Mouse (Mus musculus): ENCODE results near the gene Gsx2. TPM values are rescaled to one million over a fixed set of nuclear protein-coding genes. Genes with fewer than 3 reads are reported as not detected.

Gene Gsx2
- polyA plus RNA-seq (2015; fragmentation: Nextera tagmentation; extraction: Ambion mirVana) = 1.2 and 1.7 TPM in 2 replicates

- Histone ChIP-seq H3K27ac (replicated peaks) (no peak within 1 kb of the TSS), H3K9me3 (no peaks in the 10 kb centered on the region), H3K4me3 (peak within 1 kb of the TSS; percentile 41), H3K27me3 (peaks cover 96% of the 10 kb centered on the region), H3K4me2 (peak within 1 kb of the TSS; percentile 67), H3K4me1 (replicated peaks) (peaks cover 68% of the 10 kb centered on the region), H3K9ac (peak within 1 kb of the TSS; percentile 52), H3K36me3 (no peaks in the 10 kb centered on the region)
- peak; percentile 58 for ATAC-seq (ENCODE audit: low read depth)
- WGBS = 0% methylated on average over 40 of the region's 41 CpGs
Measured at GRCm38 (mm10) chr5:75075383-75075941, at the start of gene Gsx2. TSS of gene Gsx2 (plus strand) at chr5:75075601.

- Histone ChIP-seq H3K27ac (replicated peaks) (no peak overlapping the region), H3K9me3 (no peaks in the 10 kb centered on the region), H3K27me3 (no peaks in the 10 kb centered on the region), H3K9ac (no peak overlapping the region), H3K36me3 (peaks cover 6% of the 10 kb centered on the region; the same call in 1 of the 2 replicates), H3K4me1 (replicated peaks) (peaks cover 9% of the 10 kb centered on the region), H3K4me3 (no peak overlapping the region), H3K4me2 (no peak overlapping the region)
- 94% methylated on average over 3 of the region's 3 CpGs for WGBS
- ATAC-seq (ENCODE audit: low read depth) = no peak
Measured at GRCm38 (mm10) chr5:75035475-75035874, 39.9 kb upstream of the Gsx2 start.

GRCm38 (mm10) chr5:75039307-75039706 lies 36.1 kb upstream of the Gsx2 start:
- WGBS = 94% methylated on average over 1 of the region's 1 CpGs
- H3K4me1 ChIP-seq (replicated peaks) = peaks cover 29% of the 10 kb centered on the region

DNA sequence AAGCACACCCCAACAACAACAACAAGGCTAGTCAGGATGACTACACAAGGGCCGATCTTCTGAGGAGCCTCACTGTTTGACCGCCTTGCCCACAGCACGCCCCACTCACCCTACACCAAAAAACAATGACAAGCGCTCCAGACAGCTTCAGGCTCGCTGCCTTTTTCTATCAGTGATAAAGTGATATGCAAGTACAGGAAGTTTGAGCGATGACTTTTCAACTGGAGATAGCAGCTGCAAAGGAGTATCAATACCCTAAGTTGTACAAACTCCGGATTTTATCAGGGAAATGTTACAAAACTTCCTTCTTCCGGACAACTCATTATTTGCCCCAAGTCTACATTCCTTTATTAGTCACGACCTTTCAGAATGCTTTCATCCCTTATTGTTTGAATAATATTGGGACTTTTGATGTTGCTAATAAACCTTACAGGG lies 32.4 kb upstream of the Gsx2 start:
- 51% methylated on average over 9 of the region's 9 CpGs for WGBS

More at GRCm38 (mm10) chr5:75039307-75039706, 36.1 kb upstream of the Gsx2 start:
- Histone ChIP-seq H3K9ac (no peak overlapping the region), H3K9me3 (no peaks in the 10 kb centered on the region), H3K27ac (replicated peaks) (no peak overlapping the region), H3K4me2 (no peak overlapping the region), H3K27me3 (no peaks in the 10 kb centered on the region), H3K4me3 (no peak overlapping the region), H3K36me3 (no peaks in the 10 kb centered on the region)
- no peak for ATAC-seq (ENCODE audit: low read depth)

DNA sequence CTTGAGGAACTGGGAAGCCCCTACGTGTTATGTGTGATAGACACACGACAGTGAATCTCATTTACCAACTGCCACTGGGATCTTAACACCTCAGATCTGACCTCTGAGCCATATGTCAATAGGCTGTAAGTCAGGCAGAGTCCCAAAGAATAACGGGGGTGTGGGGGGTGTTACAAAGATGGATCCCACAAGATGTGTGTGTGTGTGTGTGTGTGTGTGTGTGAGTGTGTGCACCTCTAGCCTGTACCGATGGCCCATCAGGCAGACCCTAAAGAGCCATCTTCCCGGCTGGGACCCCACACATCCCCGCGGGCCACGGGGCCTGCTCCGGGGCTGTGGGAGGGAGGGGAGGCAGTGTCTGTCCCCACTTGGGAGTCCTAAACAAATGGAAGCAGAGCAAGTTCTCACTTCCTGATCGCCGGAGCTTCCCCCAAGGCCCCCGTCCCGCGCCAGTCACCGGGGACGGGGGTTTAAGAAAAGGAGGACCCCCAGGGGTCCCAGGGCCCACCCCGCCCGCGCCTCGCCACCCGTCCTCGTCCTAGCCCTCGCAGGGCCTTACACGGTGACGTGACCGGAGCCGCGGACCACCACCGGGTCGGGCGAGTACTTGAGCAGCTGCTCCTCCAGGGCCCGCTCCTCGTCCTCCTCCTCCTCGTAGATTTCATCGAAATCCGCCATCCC lies 31.6 kb upstream of the Gsx2 start:
- Histone ChIP-seq H3K4me1 (replicated peaks) (peaks cover 26% of the 10 kb centered on the region), H3K9ac (peak overlapping the region; percentile 99), H3K4me2 (peak overlapping the region; percentile 70), H3K27ac (replicated peaks) (peak overlapping the region; percentile 91), H3K4me3 (peak overlapping the region; percentile 96), H3K27me3 (peaks cover 5% of the 10 kb centered on the region; the same call in 1 of the 2 replicates), H3K36me3 (no peaks in the 10 kb centered on the region), H3K9me3 (no peaks in the 10 kb centered on the region)
- peak; percentile 89 for ATAC-seq (ENCODE audit: low read depth)
- under 1% methylated on average over 36 of the region's 36 CpGs for WGBS

More for the DNA sequence above, 32.4 kb upstream of the Gsx2 start:
- peaks cover 5% of the 10 kb centered on the region; the same call in 1 of the 2 replicates for H3K27me3 ChIP-seq
- H3K27ac ChIP-seq (replicated peaks) = no peak overlapping the region
- peaks cover 29% of the 10 kb centered on the region for H3K4me1 ChIP-seq (replicated peaks)
- no peak for ATAC-seq (ENCODE audit: low read depth)
- H3K4me2 ChIP-seq = peak overlapping the region; percentile 70
- peak overlapping the region; percentile 96 for H3K4me3 ChIP-seq
- no peaks in the 10 kb centered on the region for H3K36me3 ChIP-seq
- H3K9ac ChIP-seq = peak overlapping the region; percentile 99
- H3K9me3 ChIP-seq = no peaks in the 10 kb centered on the region

GRCm38 (mm10) chr5:75044310-75044904 lies 31.0 kb upstream of the Gsx2 start, which contains the start of gene Chic2:
TSS of gene Chic2 (minus strand) at chr5:75044774.
- WGBS = under 1% methylated on average over 72 of the region's 90 CpGs

GRCm38 (mm10) chr5:75045371-75045770 lies 30.0 kb upstream of the Gsx2 start:
- H3K36me3 ChIP-seq = no peaks in the 10 kb centered on the region
- no peak overlapping the region for H3K27ac ChIP-seq (replicated peaks)
- H3K4me3 ChIP-seq = no peak overlapping the region
- no peak for ATAC-seq (ENCODE audit: low read depth)
- no peak overlapping the region for H3K9ac ChIP-seq
- H3K9me3 ChIP-seq = no peaks in the 10 kb centered on the region
- no peak overlapping the region for H3K4me2 ChIP-seq
- peaks cover 20% of the 10 kb centered on the region for H3K4me1 ChIP-seq (replicated peaks)
- 90% methylated on average over 7 of the region's 7 CpGs for WGBS
- H3K27me3 ChIP-seq = peaks cover 5% of the 10 kb centered on the region; the same call in 1 of the 2 replicates

More at GRCm38 (mm10) chr5:75044310-75044904, 31.0 kb upstream of the Gsx2 start, which contains the start of gene Chic2:
- H3K4me3 ChIP-seq = peak within 1 kb of the TSS; percentile 96
- H3K9ac ChIP-seq = peak within 1 kb of the TSS; percentile 99
- no peaks in the 10 kb centered on the region for H3K9me3 ChIP-seq
- peaks cover 5% of the 10 kb centered on the region; the same call in 1 of the 2 replicates for H3K27me3 ChIP-seq
- peak within 1 kb of the TSS; percentile 70 for H3K4me2 ChIP-seq
- H3K27ac ChIP-seq (replicated peaks) = peak within 1 kb of the TSS; percentile 91
- peaks cover 25% of the 10 kb centered on the region for H3K4me1 ChIP-seq (replicated peaks)
- ATAC-seq (ENCODE audit: low read depth) = peak; percentile 93
- no peaks in the 10 kb centered on the region for H3K36me3 ChIP-seq

DNA sequence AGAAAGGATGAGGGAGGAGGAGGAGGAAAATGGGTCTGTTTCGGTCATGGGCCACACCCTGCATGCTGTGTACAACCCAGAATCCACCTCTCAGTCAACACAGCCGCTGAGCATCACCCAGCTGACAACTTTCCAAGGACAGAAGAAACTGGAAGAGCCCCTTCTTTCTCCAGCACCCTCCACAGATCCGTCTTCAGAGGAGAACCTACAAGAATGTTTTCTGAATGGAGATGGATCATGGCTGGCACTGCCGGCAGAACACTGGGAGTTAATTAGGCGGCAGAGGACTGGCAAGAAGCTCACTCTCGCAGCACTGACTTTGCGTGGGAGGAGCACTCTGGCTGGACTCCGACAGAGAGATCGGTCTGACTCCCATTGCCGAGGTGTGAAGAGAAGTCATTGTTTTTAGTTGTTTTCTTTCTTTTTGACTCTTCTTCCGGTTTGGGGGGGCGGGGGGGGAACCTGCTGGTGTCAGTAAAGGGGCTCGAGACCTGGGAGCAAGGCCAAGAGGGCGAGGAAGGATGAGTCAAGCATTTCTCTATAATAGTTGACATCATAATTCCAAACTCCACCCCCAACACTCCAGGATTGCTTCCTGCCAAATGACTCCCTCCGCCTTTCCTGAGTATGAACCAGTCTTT lies 28.6 kb upstream of the Gsx2 start:
- H3K27me3 ChIP-seq = peaks cover 5% of the 10 kb centered on the region

GRCm38 (mm10) chr5:75051109-75051508 lies 24.3 kb upstream of the Gsx2 start:
- Histone ChIP-seq H3K27ac (replicated peaks) (no peak overlapping the region), H3K9me3 (no peaks in the 10 kb centered on the region), H3K4me3 (no peak overlapping the region), H3K36me3 (no peaks in the 10 kb centered on the region), H3K4me2 (no peak overlapping the region), H3K27me3 (peaks cover 10% of the 10 kb centered on the region), H3K9ac (no peak overlapping the region), H3K4me1 (replicated peaks) (no peaks in the 10 kb centered on the region)
- no peak for ATAC-seq (ENCODE audit: low read depth)
- 81% methylated on average over 4 of the region's 4 CpGs for WGBS

More for the DNA sequence above, 28.6 kb upstream of the Gsx2 start:
- WGBS = 48% methylated on average over 15 of the region's 15 CpGs
- Histone ChIP-seq H3K27ac (replicated peaks) (no peak overlapping the region), H3K4me3 (no peak overlapping the region), H3K9me3 (no peaks in the 10 kb centered on the region), H3K4me1 (replicated peaks) (peaks cover 17% of the 10 kb centered on the region), H3K4me2 (no peak overlapping the region), H3K36me3 (no peaks in the 10 kb centered on the region), H3K9ac (no peak overlapping the region)
- ATAC-seq (ENCODE audit: low read depth) = no peak

DNA sequence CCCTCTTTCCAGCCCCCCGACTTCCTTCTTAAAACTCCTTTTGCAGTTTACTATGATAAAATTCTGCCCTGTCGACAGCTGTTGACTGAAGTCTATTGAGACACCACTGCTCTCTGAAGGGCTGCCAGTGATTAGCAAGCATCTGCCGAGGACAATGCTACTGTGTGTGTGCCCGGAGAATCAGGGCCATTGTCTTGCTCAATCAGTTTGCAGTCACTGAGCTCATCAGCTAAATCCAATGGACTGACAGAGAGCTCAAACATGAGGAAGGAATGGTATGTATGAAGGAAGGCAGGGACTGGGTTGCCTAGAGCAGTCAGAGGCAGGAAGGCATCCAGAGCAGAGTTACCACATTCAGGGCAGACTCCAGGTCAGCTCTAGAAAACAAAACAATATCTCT lies 12.2 kb upstream of the Gsx2 start:
- Histone ChIP-seq H3K4me1 (replicated peaks) (peaks cover 12% of the 10 kb centered on the region), H3K27me3 (peaks cover 55% of the 10 kb centered on the region), H3K9me3 (0 out of 2 replicates have a peak, but pooled peaks cover 6% of the 10 kb centered on the region), H3K27ac (replicated peaks) (no peak overlapping the region), H3K9ac (no peak overlapping the region), H3K36me3 (no peaks in the 10 kb centered on the region), H3K4me2 (no peak overlapping the region), H3K4me3 (no peak overlapping the region)
- 29% methylated on average over 4 of the region's 4 CpGs for WGBS
- ATAC-seq (ENCODE audit: low read depth) = no peak

DNA sequence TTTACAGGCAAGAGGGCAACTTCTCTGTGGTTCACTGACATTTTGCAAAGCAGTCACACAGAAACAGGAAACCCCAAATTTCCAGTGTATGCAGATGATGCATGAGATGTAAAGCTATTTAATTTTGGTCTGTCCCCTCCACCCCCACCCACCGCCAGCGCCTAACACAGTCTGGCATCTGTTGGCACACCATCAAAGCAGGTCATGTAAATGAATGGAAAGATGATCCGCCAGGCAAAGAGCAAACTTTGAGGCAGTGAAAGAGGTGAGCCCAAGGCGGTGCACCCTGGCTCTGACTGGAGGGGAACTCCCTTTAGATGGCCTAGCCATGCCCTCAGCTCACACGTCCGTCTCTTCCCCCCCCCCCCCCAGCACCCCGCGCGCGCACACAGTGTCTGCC lies 8.7 kb upstream of the Gsx2 start:
- Histone ChIP-seq H3K27me3 (peaks cover 81% of the 10 kb centered on the region), H3K9me3 (0 out of 2 replicates have a peak, but pooled peaks cover 6% of the 10 kb centered on the region), H3K36me3 (no peaks in the 10 kb centered on the region), H3K9ac (peak overlapping the region; percentile 62), H3K4me3 (peak overlapping the region; percentile 49), H3K27ac (replicated peaks) (no peak overlapping the region), H3K4me1 (replicated peaks) (peaks cover 31% of the 10 kb centered on the region), H3K4me2 (peak overlapping the region; percentile 67)
- WGBS = 5% methylated on average over 8 of the region's 10 CpGs
- peak; percentile 11; the same call in 1 of the 2 replicates for ATAC-seq (ENCODE audit: low read depth)
